Mouse (Mus musculus): ENCODE measurements at regions not wholly inside any gene's neighbourhood (a gene's known extent, or its start where the extent isn't known, plus 50 kb on each side); places are given as distances from the start of the nearest gene placed in this dataset.

DNA sequence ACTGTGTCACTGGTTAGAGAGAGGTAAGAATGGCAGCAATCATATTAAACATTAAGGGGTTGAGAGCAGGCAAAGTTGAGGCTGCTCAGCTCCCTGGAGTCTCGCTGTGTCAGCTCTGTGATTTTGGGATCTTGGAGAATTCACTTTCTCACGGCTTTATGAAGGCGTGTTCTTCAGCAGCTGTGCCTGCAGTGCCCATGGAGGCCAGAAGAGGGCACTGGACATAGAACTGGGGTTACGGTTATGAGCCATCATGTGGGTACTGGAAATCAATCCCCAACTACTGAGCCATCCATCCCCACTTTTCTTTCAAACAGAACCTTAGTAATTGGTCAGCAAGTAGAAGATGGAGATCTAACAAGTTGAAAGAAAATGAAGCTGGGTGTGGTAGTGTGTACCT lies 123.9 kb upstream of the Zfp507 start:
- H3K4me1 ChIP-seq: no peaks in the 10 kb centered on the region
- H3K4me3 ChIP-seq: no peak overlapping the region
- H3K4me2 ChIP-seq: no peak overlapping the region
- peaks cover 19% of the 10 kb centered on the region for H3K27me3 ChIP-seq (replicated peaks)
- no peak overlapping the region for H3K27ac ChIP-seq
- no peak overlapping the region for H3K9ac ChIP-seq
- H3K9me3 ChIP-seq (replicated peaks): peaks cover 21% of the 10 kb centered on the region; the same call in 1 of the 2 replicates
- 65% methylated on average over 4 of the region's 4 CpGs for WGBS (ENCODE audit: insufficient replicate concordance)
- no peak for ATAC-seq
- no peaks in the 10 kb centered on the region for H3K36me3 ChIP-seq

DNA sequence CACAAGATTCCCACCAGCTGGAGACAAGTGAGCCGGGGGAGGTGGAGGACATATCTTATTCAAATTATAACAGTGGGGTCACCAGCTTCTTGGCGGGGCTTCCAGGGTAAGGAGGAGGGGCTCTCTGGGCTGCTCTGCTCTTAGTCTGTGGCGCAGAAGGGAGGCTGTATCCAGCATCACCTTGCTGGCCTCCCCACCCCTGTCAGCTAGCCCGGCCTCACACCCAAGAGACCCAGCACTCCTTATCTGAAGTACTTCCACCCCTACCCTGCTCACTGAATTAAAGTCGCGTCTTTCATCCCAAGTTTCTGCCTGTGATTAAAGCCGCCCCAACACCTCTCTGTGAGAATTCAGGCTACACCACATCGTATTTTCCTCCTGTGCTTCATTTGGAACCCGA lies 119.8 kb upstream of the Zfp507 start:
- no peak for ATAC-seq
- no peak overlapping the region for H3K4me3 ChIP-seq
- peaks cover 13% of the 10 kb centered on the region; the same call in 1 of the 2 replicates for H3K9me3 ChIP-seq (replicated peaks)
- H3K9ac ChIP-seq: no peak overlapping the region
- no peak overlapping the region for H3K4me2 ChIP-seq
- WGBS (ENCODE audit: insufficient replicate concordance): 22% methylated on average over 9 of the region's 9 CpGs
- H3K4me1 ChIP-seq: no peaks in the 10 kb centered on the region
- H3K36me3 ChIP-seq: no peaks in the 10 kb centered on the region
- H3K27ac ChIP-seq: no peak overlapping the region
- peaks cover 31% of the 10 kb centered on the region for H3K27me3 ChIP-seq (replicated peaks)

DNA sequence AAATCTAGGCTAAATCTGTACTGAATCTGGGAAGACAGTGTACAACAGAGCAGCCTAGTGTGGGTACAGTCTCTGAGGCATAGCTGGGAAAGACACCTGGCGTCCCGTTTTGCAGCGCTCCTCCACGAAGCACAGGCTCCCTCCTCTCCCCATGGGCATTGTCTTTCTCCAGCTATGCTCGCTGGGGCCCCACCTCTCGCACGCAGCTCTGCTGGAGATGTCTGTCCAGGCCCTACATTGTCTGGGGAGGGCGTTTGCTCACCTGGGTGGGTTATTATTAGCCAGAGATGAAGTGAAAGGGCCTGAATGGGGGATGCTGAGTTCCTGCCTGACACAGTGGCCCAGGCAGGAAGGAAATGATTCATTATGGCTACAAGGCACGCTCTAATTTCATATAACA lies 118.1 kb upstream of the Zfp507 start:
- Histone ChIP-seq H3K4me1 (no peaks in the 10 kb centered on the region), H3K4me2 (no peak overlapping the region), H3K9me3 (replicated peaks) (peaks cover 7% of the 10 kb centered on the region; the same call in 1 of the 2 replicates), H3K27ac (no peak overlapping the region), H3K4me3 (no peak overlapping the region), H3K9ac (no peak overlapping the region), H3K36me3 (no peaks in the 10 kb centered on the region), H3K27me3 (replicated peaks) (peaks cover 31% of the 10 kb centered on the region)
- no peak for ATAC-seq
- 43% methylated on average over 9 of the region's 9 CpGs for WGBS (ENCODE audit: insufficient replicate concordance)

DNA sequence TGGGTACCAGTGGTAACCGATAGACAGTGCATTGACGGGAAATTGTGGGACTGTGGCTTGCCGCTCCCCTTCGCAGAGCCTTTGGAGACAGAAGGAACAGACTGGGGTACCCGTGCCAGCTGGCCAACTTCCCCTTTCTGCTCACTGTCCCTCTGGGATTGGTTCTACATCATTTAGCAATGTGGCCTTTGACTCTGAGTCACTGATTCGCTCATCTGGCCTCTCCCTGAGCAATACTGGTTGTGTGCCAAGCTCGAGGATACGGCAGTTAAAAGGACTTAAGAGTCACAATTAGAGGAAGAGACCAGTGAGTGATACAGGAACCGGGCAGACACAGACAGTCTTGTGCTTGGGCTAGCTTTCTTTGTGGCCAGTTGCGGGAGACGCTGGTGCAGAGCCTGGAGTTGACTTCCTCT lies 117.4 kb upstream of the Zfp507 start:
- no peak overlapping the region for H3K4me3 ChIP-seq
- no peak for ATAC-seq
- WGBS (ENCODE audit: insufficient replicate concordance): 50% methylated on average over 11 of the region's 11 CpGs

DNA sequence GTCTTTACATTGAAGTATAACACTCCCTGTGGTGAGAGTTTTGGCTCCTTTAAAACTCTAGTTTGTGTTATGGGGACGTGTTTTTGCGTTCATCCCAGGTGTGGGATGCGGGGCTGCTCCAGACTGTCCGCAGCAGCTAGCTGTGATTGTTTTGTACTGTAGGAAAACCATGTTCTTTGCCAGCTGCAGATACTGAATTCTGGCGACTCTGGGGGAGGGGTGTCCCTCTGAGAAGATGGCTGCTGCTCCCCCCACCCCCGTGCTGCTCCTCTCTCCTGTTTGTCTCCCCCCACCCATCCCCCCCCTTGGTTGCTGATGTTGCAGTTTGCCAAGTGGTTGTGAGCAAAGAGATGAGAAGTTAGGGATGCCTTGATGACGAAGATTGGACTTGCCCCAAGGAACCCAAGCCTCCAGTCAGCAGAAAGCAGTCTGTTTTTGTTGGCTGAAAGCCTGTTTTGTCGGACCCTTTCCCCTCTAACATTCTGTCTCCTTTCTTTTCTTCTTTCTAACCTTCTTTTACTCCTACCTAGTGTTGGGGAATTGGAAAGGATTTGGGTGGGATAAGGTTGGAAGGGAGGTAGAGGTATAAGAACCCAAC lies 107.4 kb upstream of the Zfp507 start:
- H3K4me1 ChIP-seq: no peaks in the 10 kb centered on the region
- no peak overlapping the region for H3K9ac ChIP-seq
- no peak overlapping the region for H3K27ac ChIP-seq
- 58% methylated on average over 8 of the region's 8 CpGs for WGBS (ENCODE audit: insufficient replicate concordance)
- H3K9me3 ChIP-seq (replicated peaks): no peaks in the 10 kb centered on the region
- no peaks in the 10 kb centered on the region for H3K36me3 ChIP-seq
- H3K4me2 ChIP-seq: no peak overlapping the region
- ATAC-seq: no peak
- H3K27me3 ChIP-seq (replicated peaks): no peaks in the 10 kb centered on the region
- H3K4me3 ChIP-seq: no peak overlapping the region

More for the DNA sequence above, 117.4 kb upstream of the Zfp507 start:
- no peak overlapping the region for H3K27ac ChIP-seq
- no peaks in the 10 kb centered on the region for H3K36me3 ChIP-seq
- peaks cover 3% of the 10 kb centered on the region; the same call in 1 of the 2 replicates for H3K9me3 ChIP-seq (replicated peaks)
- H3K4me2 ChIP-seq: no peak overlapping the region
- H3K9ac ChIP-seq: no peak overlapping the region
- peaks cover 31% of the 10 kb centered on the region for H3K27me3 ChIP-seq (replicated peaks)
- no peaks in the 10 kb centered on the region for H3K4me1 ChIP-seq

DNA sequence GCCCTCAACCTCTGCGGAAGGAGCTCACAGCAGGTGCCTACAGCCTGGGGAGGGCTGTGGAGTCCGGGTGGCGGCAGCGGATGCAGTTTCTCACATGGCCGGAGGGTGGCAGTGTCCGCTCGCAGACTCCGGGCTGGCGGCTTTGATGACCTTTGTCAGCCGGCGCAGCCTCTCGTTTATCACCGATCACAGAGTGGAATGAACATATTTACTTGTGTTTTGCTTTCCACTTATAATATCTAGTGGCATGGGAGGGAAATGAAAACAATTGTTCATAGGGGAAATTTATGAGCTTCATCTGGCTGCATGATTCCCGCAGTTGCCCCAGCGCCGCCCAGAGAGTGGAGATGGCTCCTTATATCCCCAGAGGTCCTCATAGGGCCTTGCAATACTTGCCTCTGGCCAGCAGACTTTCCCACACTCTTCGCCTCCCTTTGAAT lies 99.2 kb upstream of the Zfp507 start:
- WGBS (ENCODE audit: insufficient replicate concordance): 6% methylated on average over 17 of the region's 17 CpGs
- Histone ChIP-seq H3K9ac (no peak overlapping the region), H3K4me1 (no peaks in the 10 kb centered on the region), H3K9me3 (replicated peaks) (no peaks in the 10 kb centered on the region), H3K4me2 (peak overlapping the region; percentile 31; the same call in 1 of the 2 replicates), H3K27me3 (replicated peaks) (no peaks in the 10 kb centered on the region), H3K27ac (no peak overlapping the region), H3K4me3 (no peak overlapping the region), H3K36me3 (no peaks in the 10 kb centered on the region)
- no peak for ATAC-seq

DNA sequence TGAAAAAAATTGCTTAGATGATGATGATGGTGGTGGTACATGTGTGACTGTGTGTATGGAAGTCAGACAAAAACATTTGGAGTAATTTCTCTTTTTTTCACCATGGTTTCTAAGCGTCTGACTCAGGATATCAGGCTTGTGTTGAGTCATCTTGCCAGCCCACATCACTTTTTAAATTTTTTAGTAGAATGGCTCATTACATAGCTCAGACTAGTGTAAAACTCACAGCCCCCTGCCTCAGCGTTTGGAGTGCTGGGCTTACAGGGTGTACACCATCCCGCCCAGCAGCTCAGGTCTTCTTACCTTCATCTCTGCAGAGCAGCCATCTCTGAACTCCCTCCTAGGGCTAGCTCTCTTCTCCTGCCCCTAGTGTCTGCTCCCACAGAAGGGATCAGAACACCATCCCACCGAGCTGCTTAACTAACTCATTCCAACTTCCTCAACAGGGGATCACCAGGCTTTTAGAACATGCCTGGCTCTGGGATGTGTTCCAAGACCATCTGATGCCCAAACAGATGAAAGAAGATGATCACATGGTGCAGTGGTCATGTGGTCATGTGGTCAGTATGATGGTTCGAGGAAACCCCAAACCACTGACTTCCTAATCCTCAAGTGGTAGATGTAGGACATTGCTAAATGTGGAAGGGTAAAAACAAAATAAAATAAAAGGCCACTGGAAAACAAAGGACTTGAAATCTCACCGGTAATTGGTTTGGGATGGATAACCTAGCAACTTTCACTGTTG lies 96.1 kb upstream of the Zfp507 start:
- 60% methylated on average over 6 of the region's 6 CpGs for WGBS (ENCODE audit: insufficient replicate concordance)
- H3K36me3 ChIP-seq: no peaks in the 10 kb centered on the region
- H3K9ac ChIP-seq: no peak overlapping the region
- no peak overlapping the region for H3K4me3 ChIP-seq
- no peak overlapping the region for H3K27ac ChIP-seq
- H3K4me1 ChIP-seq: no peaks in the 10 kb centered on the region
- ATAC-seq: no peak
- no peaks in the 10 kb centered on the region for H3K9me3 ChIP-seq (replicated peaks)
- no peak overlapping the region for H3K4me2 ChIP-seq
- H3K27me3 ChIP-seq (replicated peaks): no peaks in the 10 kb centered on the region

DNA sequence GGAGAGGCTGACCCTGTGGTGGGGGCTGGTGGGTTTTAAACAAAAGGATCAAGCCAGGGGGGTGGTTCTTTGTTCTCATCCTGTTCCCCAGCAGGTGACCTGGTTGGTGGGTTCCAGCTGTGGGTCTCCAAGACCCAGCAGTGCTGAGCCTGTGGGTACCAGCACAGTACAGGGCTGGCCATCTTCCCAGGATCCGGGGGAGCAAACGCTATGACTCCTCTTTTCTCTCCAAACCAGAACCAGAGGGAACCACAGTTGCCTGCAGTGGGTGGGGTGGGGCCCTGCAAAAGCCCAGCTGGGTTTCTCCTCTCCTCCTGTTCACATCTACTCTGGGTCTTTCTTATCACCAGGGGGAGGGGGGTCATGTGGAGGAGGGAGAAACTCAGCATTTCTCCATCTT lies 90.5 kb upstream of the Zfp507 start:
- ATAC-seq: no peak
- H3K9ac ChIP-seq: no peak overlapping the region
- H3K36me3 ChIP-seq: no peaks in the 10 kb centered on the region
- H3K9me3 ChIP-seq (replicated peaks): no peaks in the 10 kb centered on the region
- H3K4me3 ChIP-seq: no peak overlapping the region
- H3K27ac ChIP-seq: no peak overlapping the region
- no peak overlapping the region for H3K4me2 ChIP-seq
- H3K4me1 ChIP-seq: no peaks in the 10 kb centered on the region
- 38% methylated on average over 2 of the region's 2 CpGs for WGBS (ENCODE audit: insufficient replicate concordance)
- no peaks in the 10 kb centered on the region for H3K27me3 ChIP-seq (replicated peaks)

DNA sequence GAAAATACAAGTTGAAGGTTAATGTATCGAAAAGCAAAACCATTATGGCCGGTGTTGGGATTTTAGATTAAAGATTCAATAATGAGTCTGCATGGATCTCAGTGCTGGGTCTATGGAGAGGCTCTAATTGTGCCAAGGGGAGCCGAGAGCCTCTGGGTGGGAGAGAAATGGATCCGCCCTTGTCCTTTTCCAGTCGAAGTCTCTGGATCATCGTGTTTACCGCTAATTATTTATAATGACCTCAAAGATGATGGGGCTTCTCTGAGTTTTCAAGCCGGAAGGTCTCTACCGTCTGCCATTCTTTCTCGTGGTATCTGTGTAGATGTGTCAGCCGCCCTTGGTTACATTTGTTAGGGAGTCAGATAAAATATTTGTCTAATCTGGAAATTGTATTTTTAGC lies 83.2 kb upstream of the Zfp507 start:
- no peak overlapping the region for H3K9ac ChIP-seq
- no peaks in the 10 kb centered on the region for H3K9me3 ChIP-seq (replicated peaks)
- no peak for ATAC-seq
- H3K4me2 ChIP-seq: no peak overlapping the region
- no peak overlapping the region for H3K27ac ChIP-seq
- H3K4me1 ChIP-seq: no peaks in the 10 kb centered on the region
- 83% methylated on average over 11 of the region's 11 CpGs for WGBS (ENCODE audit: insufficient replicate concordance)
- no peak overlapping the region for H3K4me3 ChIP-seq
- H3K36me3 ChIP-seq: no peaks in the 10 kb centered on the region
- no peaks in the 10 kb centered on the region for H3K27me3 ChIP-seq (replicated peaks)

DNA sequence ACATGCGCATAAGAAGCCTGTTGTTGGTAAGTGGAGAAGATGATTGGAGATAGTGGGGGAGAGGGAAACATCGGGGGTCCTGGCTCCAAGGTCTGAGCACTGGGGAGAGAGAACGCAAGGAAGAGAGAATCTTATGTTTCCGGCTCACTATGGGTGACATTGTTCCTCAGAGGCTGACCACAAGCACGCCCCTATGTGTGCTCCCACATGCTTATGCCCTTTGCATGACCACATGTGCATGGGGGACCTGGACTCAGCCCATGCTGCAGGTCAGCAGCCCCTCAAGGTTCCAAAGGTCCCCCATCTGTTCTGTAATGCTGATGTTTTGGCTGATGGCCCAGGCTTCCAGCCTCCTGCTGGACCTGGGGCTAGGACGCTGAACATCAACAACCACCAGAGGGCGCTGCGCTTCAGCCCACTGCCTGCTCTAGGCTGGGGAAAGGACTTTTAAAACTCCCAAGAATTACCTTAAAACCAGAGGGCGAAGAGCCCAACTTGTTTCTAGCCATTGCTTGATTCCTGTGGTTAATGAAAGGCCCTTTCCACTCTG lies 77.0 kb upstream of the Zfp507 start:
- H3K4me1 ChIP-seq: no peaks in the 10 kb centered on the region
- no peak for ATAC-seq
- no peaks in the 10 kb centered on the region for H3K36me3 ChIP-seq
- H3K27me3 ChIP-seq (replicated peaks): no peaks in the 10 kb centered on the region
- H3K9me3 ChIP-seq (replicated peaks): no peaks in the 10 kb centered on the region
- H3K27ac ChIP-seq: no peak overlapping the region
- 48% methylated on average over 9 of the region's 9 CpGs for WGBS (ENCODE audit: insufficient replicate concordance)
- H3K4me3 ChIP-seq: no peak overlapping the region
- H3K9ac ChIP-seq: no peak overlapping the region
- no peak overlapping the region for H3K4me2 ChIP-seq

DNA sequence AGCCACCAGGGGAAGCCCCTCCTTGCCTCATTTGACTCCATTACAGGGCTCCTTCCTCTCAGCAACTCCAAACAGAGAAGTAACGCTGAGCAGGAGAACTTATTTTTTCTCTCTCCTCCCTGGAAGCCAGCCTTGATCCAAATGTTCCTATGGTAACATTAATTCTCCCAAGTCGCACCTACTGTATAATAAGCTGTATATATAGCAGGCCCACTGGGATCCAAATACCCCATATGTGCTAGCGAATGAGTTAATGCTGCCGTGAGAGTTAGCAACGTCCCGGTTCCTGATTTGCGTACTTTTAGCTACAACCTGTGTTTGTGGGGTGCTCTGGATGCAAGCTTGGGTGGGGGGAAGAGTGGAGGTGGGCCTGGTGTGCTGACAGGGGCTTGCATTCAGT lies 75.4 kb upstream of the Zfp507 start:
- H3K4me1 ChIP-seq: no peaks in the 10 kb centered on the region
- H3K27ac ChIP-seq: no peak overlapping the region
- H3K9ac ChIP-seq: no peak overlapping the region
- H3K9me3 ChIP-seq (replicated peaks): peaks cover 7% of the 10 kb centered on the region; the same call in 1 of the 2 replicates
- H3K36me3 ChIP-seq: no peaks in the 10 kb centered on the region
- 65% methylated on average over 7 of the region's 7 CpGs for WGBS (ENCODE audit: insufficient replicate concordance)
- no peaks in the 10 kb centered on the region for H3K27me3 ChIP-seq (replicated peaks)
- no peak for ATAC-seq
- H3K4me3 ChIP-seq: no peak overlapping the region
- no peak overlapping the region for H3K4me2 ChIP-seq

DNA sequence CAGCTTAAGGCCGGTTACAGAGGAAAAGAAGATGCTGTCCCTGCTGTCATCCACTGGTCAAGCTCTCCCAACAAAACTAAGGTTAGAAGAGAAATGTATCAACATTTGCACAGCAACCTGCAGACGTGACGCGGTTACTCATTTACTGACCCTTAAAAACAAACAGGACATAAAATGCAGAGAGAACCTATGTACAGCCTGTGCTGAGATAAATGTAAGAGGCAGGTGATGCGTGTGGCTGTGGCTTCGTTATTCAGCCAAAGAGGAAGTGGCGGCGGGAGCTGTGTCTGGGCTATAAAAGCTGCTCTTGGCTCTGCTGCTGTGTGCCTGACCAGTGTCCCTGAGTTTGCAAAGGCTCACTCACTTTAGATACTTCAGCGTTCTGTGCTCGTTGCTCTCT lies 58.2 kb upstream of the Zfp507 start:
- Histone ChIP-seq H3K9ac (no peak overlapping the region), H3K4me2 (no peak overlapping the region), H3K4me1 (no peaks in the 10 kb centered on the region), H3K9me3 (replicated peaks) (no peaks in the 10 kb centered on the region), H3K4me3 (no peak overlapping the region), H3K36me3 (no peaks in the 10 kb centered on the region), H3K27ac (no peak overlapping the region), H3K27me3 (replicated peaks) (no peaks in the 10 kb centered on the region)
- WGBS (ENCODE audit: insufficient replicate concordance): 38% methylated on average over 10 of the region's 10 CpGs
- ATAC-seq: no peak
